Mouse (Mus musculus): ENCODE measurements around the gene Nlrp2. TPM values are rescaled to one million over a fixed set of nuclear protein-coding genes. Genes with fewer than 3 reads are reported as not detected.

Gene Nlrp2
- not detected in 2 replicates for polyA plus RNA-seq (2012; rRNA removed; ENCODE audit: low replicate concordance)

DNA sequence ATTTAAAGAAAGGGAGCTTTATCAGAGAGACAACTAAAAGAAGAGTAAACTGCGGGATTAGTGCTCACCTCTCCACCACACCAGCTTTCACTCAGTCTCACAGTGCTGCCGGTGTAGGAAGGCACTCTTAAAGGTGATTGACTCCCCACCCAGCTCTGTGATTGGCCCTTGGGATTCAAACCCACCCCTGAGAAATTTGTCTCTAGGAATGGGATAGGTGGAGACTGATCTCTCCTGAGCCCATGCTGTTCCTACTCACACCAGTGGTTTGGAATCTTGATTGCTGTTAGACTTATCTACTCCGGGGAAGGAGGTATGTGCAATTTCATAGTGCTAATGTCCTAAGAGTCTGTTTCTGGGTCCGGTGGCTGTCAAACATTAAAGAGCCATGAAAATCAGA, at the start of gene Nlrp2:
Gene Nlrp2 (minus strand): TSS at position 101 of the 400 bp plus-strand sequence.

DNA sequence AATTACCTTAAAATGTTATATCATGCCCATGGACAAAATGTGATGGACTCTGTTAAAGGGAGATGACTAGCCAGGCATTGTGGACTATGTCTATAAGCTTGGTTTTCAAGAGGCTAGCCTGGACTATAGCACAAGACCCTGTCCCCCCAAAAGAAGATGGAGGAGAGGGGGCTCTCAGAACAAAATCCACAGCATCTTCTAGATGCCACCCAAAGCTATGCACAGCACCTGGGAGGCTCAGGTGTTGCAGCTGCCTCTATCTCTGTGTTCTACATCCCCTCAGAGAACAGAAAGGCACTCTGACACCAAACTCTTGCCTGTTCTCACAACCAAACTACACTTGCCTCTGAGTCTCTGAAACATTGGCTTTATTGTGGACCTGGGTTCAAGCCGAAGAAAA, 598 bp downstream of the Nlrp2 start, which contains the start of gene Gm5065:
Gene Gm5065 (plus strand): TSS at position 301 of the 400 bp plus-strand sequence.

Other genes with a start within 250 kb of the Nlrp2 start
- not detected in 2 replicates for gene Rfpl4, start 234.1 kb downstream of the Nlrp2 start, polyA plus RNA-seq (2012; rRNA removed; ENCODE audit: low replicate concordance)
- 0.57 and 2.0 TPM in 2 replicates for gene Rasl2-9, start 225.1 kb downstream of the Nlrp2 start, polyA plus RNA-seq (2012; rRNA removed; ENCODE audit: low replicate concordance)
- gene Vmn1r55, start 201.4 kb downstream of the Nlrp2 start, polyA plus RNA-seq (2012; rRNA removed; ENCODE audit: low replicate concordance) = not detected in 2 replicates
- not detected in 2 replicates for gene Vmn1r56, start 154.3 kb downstream of the Nlrp2 start, polyA plus RNA-seq (2012; rRNA removed; ENCODE audit: low replicate concordance)
- gene Vmn1r57, start 132.5 kb downstream of the Nlrp2 start, polyA plus RNA-seq (2012; rRNA removed; ENCODE audit: low replicate concordance) = not detected in 2 replicates
- not detected in 2 replicates for gene Gm5065, start 498 bp downstream of the Nlrp2 start, polyA plus RNA-seq (2012; rRNA removed; ENCODE audit: low replicate concordance)
- gene Vmn1r58, start 62.4 kb upstream of the Nlrp2 start, polyA plus RNA-seq (2012; rRNA removed; ENCODE audit: low replicate concordance) = not detected in 2 replicates
- not detected in 2 replicates for gene Vmn1r59, start 105.7 kb upstream of the Nlrp2 start, polyA plus RNA-seq (2012; rRNA removed; ENCODE audit: low replicate concordance)
- gene Vmn2r28, start 142.9 kb upstream of the Nlrp2 start, polyA plus RNA-seq (2012; rRNA removed; ENCODE audit: low replicate concordance) = not detected in 2 replicates
- not detected in 2 replicates for gene Vmn1r60, start 196.3 kb upstream of the Nlrp2 start, polyA plus RNA-seq (2012; rRNA removed; ENCODE audit: low replicate concordance)

All from subcutaneous adipose tissue, adult 2 months (tissue).